Mouse (Mus musculus) lung, postnatal 10 days (tissue): ENCODE results near the gene H2-M10.4.
"Not testable (repeated sequence)": the region's sequence is repeated elsewhere in the genome, so short reads cannot be mapped to it uniquely, and the experiment has no call there.

ENCODE experiments used
- DNase-seq: peaks from one replicate; pipeline ENCODE4 v3.0.0; 2021

Gene H2-M10.4

DNA sequence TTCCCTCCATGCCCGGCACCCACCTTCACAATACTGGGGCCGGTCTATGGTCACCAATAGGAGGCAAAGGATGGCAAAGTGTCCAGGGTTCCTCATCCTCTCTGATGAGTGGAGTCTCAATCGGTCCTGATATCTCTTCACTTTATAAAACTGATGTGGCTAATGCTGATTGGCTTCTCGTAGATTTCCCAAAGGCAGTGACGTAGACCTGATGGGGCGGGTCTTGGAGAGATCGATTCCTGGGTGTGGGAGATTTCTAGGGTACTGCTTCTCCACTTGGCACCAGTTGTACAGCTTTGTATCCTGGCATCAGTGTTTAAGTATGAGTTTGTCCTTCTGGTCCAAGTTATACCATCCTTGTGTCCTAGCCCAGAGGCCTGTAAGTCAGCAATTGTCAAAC, at the start of gene H2-M10.4:
TSS of gene H2-M10.4 (minus strand) at position 101 of the 400 bp plus-strand sequence.
- no peak for DNase-seq

DNA sequence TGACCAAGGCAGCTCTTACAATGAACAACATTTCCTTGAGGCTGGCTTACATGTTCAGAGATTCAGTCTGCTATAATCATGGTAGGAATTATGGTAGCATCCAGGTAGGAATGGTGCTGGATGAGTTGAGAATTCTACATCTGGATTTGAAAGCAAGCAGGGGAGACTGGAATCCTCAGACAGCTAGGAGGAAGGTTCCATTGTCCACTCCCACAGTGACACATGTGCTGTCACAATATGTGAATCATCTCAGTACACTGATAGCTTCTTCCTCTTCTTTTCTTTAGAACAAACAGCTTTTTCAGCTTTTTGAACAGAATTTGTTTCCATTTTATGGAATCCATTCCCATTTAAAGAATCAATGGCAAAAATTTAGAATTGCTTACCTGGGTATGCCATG, 41.8 kb upstream of the H2-M10.4 start:
- no peak for DNase-seq

DNA sequence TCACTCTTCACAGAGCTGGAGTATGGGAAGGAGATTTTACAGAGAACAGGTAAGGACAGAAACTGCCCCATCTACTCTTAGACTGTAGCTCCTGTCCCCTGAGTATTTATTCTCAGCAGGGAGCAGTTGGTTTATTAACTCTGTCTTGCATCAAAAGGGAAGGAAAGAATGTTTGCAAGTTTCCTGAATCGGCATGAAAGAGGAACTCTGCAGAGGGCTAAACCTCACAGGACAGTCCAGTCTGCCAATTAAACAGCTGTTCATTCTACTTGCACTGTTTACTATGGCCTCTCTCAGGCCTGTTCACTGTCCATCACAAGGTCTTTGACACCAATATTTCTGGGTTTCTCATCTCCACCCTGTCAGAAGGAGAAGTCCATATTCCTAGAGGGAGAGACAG, 38.3 kb upstream of the H2-M10.4 start:
- DNase-seq: no peak

DNA sequence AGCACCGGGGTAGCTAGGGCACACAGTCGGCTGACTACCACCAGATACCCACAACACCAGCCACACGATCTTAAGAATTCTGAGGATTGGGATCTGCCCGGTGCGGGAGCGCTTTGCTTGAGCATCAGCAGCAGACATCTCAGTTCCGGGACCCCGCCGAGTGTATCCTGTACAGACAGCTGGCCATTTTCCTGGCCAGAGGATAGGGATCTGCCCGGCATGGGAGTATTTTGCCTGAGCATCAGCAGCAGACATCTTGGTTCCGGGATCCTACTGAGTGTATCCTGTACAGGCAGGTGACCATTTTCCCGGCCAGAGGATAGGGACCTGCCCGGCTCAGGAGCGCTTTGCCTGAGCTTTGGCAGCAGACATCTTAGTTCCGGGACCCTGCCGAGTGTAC, 26.0 kb upstream of the H2-M10.4 start:
- DNase-seq: not testable (repeated sequence)

DNA sequence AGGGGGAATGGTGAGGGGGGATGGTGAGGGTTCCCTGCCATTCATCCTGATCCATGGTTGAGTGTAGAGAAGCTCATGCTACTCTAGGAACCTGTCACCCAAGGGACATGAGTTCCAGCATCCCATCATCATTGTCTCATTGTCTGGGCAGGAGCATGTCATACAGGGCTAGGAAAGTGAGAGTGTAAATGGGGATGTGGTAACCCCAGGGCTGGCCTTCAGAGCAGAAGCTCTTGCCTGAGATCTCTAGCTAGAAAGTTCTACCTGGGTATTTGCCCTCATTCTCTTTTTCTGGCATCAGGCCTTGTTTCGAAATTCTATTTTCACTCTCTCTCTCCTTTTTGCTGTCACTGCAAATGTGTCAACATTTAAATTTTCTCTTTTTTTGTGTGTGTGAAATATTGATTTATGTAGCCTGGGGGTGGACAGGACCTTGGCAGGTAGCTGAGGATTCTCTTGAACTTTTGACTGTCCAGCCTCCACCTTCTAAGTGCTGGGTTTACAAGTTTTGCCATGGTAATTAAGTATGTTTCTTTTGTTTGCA, 24.6 kb upstream of the H2-M10.4 start:
- no peak for DNase-seq

DNA sequence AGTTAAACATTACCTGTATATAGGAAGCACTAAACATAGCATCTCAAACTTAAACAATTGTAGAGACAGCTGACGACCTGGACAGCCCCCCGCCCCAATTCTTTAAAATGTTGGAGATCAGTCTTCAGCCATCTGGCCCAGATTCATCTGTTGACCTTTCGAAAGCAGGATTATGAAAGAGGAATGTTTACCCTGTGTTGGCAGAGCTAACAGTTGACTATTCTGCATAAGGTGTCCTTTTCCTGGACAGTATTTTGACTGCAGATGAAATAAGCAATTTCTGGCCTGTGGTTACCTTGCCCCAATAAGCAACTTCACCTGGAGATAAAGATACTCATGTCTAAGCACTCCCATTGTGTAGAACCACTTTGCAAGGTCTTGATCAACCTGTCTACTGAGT, 21.7 kb upstream of the H2-M10.4 start:
- no peak for DNase-seq

DNA sequence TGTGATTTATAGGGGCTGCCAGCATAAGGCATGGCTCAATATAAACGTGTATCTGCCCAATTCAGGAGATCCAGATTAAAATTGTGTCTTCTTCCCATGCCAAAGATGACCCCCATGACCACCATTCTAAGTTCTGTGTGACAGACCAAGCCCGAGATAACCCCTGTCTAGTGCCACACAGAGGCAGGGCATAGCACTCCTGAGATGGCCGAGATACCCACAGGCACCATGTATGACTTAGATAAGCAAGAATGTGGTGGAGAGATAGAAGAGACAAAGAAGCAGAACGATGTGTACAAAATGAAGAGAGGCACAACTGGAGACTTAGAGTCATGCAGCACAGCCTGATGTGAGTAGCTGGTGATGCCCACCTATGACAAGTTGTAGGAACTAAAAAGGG, 5.9 kb downstream of the H2-M10.4 start:
- DNase-seq: no peak

DNA sequence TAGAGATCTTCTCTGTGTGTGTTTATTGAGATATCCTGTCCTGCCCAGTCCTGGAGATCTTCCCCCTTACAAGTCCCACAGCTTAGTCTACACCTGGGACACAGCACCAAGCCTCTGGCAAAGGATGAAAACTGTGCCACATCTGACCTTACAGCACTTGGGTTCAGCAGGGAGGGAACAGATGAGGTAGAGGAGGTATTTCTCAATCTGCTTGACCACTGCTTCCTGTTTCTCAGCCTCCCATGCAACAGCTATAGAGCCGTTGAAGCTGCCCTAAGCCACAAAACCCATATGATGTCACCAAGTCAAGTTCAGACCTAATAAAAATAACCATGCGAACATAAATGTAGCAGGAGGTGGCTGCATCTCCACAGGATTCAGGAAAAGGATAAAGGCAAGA, 30.7 kb downstream of the H2-M10.4 start:
- DNase-seq: no peak

DNA sequence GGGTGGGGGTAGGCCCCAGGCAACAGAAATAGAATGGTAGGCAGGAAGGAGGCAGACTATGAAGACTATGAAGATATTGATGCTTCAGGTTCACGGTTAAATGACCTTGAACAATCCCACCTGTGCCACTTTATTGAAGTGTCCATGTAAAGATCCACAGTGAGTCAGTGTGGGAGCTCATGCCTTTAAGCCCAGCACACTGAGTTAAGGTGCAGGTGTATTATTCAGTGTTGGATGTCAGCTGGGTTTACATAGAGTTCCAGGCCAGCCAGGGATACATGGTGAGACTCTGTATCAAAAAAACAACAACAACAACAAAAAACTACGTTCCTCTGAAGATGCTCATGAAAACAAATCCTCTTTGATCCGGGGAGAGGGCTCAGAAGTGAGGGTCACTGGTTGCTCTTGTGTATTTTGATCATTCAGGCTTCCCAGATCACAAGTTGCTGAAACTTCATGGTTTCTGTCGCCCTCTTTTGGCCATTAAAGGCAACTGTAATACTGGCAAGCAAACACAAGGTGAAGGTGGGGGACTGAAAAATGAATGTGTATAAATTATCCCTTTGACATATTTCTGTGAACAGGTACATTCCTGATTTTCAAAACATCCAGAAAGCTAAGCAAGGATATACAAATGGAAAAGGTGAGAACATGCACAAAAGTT, 43.9 kb downstream of the H2-M10.4 start:
- DNase-seq: peak; percentile 31

DNA sequence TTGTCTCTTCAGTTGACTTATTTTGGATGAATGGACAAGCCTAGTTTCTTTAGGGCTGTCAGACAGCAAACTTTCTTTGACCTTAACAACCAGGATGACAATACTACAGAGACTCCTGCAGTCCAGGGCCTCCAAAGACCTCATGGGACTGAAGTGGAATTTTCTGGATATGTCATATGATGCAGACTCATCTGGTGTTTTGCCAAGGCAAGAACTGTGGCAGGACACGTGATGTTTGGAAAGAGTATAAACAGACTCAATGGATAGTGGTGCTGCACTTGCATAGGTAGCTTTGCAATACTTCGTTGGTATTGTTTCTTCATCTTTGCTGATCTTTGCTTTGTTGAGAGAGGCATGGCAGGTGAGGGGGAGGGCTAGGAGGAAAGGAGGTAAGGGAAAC, 44.7 kb downstream of the H2-M10.4 start:
- DNase-seq: no peak

DNA sequence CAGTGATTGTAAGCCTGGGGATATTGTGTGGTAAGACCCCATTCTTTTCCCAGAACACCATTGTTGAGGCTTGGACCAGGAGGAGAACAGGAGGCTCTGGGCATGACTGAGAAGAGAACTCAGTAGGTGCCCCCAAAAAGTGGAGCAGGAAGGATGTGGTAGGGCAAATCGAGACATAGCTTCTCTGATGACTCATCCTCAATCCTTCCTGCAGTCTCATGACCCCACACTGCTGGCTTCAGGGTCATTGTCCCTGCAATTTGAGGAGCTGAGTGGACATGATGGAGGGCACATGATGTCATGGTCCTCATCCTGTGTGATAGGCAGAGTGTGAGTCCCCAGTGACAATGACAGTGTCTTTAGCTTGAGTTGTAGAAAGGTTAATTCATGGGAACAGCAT, 46.7 kb downstream of the H2-M10.4 start:
- DNase-seq: no peak

DNA sequence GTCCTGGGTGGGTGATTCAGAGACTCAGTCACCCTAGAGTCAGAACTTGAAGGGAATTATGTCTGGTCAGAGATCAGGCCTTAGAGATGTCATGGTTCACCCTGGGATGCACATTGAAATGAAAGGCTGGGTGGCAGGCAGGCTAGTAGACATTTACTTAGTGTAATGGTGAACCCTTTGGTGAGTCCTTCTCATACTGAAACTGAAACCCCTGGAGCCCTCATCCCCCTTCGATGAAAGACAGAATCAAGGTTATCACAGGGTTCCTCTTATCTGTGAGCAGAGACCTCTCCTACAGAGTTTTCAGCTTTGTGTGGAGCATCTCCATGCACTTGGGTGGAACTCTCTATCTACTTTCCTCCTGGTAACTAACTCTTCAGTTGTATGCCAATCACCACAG, 47.8 kb downstream of the H2-M10.4 start:
- no peak for DNase-seq
